Mouse (Mus musculus) bone marrow macrophage, adult 2 months (primary cell): Measurements from ENCODE around the gene Ctsd.

Experiments used
- CTCF ChIP-seq: IDR thresholded peaks from 2 replicates; pipeline ENCODE4 v1.5.1; 2012; ENCODE audit warnings: low read depth, mild to moderate bottlenecking, low read length, moderate library complexity
- POLR2A ChIP-seq: IDR thresholded peaks from 2 replicates; pipeline ENCODE4 v1.6.1; 2012; ENCODE audit warnings: mild to moderate bottlenecking, low read depth, low read length, borderline replicate concordance

GRCm38 (mm10) chr7:142400112-142400749, 12.4 kb upstream of the Ctsd start:
- TF ChIP-seq POLR2A: no peak
- TF ChIP-seq CTCF: no peak
